Mouse (Mus musculus): ENCODE measurements at regions not wholly inside any gene's neighbourhood (a gene's known extent, or its start where the extent isn't known, plus 50 kb on each side); places are given as distances from the start of the nearest gene placed in this dataset.

DNA sequence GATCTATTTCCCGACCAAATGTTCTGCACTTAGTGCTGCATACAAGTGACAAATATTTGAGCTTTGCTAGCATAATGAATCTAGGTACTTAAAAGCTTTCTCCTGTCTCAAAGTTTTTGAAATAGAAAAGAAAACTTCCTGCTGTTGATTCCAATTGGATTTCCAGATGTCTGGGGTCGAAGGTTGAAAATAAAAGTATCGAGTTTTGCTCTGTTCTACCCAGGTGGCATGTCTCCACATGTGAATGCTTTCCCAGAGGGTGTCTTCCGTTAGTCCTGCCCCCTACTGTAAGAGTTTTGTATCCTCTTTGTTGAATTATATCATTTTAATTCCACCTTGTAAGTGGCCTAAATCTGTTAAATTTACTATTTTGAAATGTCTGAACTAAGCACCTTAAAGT lies 327.3 kb upstream of the Tbc1d2b start:
- TF ChIP-seq USF1 (IDR thresholded peaks at IDR 0.05; ENCODE audit: low read depth, low read length) (no peak), CTCF (IDR thresholded peaks at IDR 0.05 in 2 of 3, conservative IDR thresholded peaks at IDR 0.05 in 1 of 3; ENCODE audit: control insufficient read depth in 1 of 3, insufficient read depth in 1 of 3, low read depth in 2 of 3, low read length in 3 of 3, poor library complexity in 1 of 3, severe bottlenecking in 1 of 3) (no peak), KAT2A (conservative IDR thresholded peaks at IDR 0.05; ENCODE audit: low read depth, low read length) (no peak), CHD1 (IDR thresholded peaks at IDR 0.05; ENCODE audit: low read depth, low read length) (no peak), ZC3H11A (IDR thresholded peaks at IDR 0.05; ENCODE audit: low read depth, low read length) (no peak)
